10 mouse cellular contexts compared by ENCODE assay signal in the genomic region with DNA sequence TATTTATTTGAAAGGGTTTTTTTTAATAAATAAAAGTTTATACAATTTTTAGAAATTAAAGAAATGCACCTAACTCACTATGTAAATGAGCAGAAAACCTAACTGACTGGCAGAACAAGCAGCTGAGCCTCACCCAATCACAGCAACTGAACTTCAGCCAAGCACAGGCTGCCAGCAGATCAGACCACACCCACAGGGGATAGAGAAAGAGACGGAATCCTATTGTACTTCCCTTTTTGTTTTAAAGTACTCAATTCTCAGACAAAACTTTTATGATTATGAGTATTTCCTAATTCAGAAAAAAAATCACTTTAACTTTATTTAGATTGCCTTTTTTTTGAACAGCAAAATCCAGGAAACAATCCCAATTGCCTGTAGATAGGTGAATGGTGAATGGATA. TPM values are rescaled to one million over a fixed set of nuclear protein-coding genes. Genes with fewer than 3 reads are reported as not detected.
DNase-seq lines count a peak whose midpoint lies in the region; ATAC-seq and TF ChIP-seq lines count a peak whose summit lies in the region.
"Had no signal": no experiment of that assay in that cellular context is flagged by ENCODE, and none has a peak within 500 bp of the region (broad histone marks: within the 10 kb centered on the region; RNA-seq: fewer than 3 reads in every experiment).

No protein-coding gene starts in this region.

- 0 out of 2 replicates have a peak overlapping the region, but pooled peaks have one; percentile 26 for H3K27ac ChIP-seq in hindbrain, embryonic 15.5 days (replicated peaks)
- no peak overlapping the region for H3K27ac ChIP-seq in hindbrain, embryonic 10.5 days
- H3K27ac ChIP-seq in liver, postnatal 0 days (ENCODE audit: low read depth) = no peak overlapping the region
- H3K27ac ChIP-seq in limb, embryonic 10.5 days = no peak overlapping the region

- peaks cover 36% of the 10 kb centered on the region for H3K4me1 ChIP-seq in hindbrain, embryonic 15.5 days (replicated peaks)
- peaks cover 58% of the 10 kb centered on the region for H3K4me1 ChIP-seq in hindbrain, embryonic 10.5 days (replicated peaks)
- no peaks in the 10 kb centered on the region for H3K4me1 ChIP-seq in liver, postnatal 0 days (ENCODE audit: insufficient read depth)
- H3K4me1 ChIP-seq in limb, embryonic 10.5 days = no peaks in the 10 kb centered on the region

- no peak for ATAC-seq in hindbrain, embryonic 15.5 days (ENCODE audit: low FRiP score, low read depth)
- ATAC-seq in liver, postnatal 0 days = peak; percentile 53; the same call in 1 of the 2 replicates

- H3K9me3 ChIP-seq in hindbrain, embryonic 15.5 days = no peaks in the 10 kb centered on the region
- peaks cover 3% of the 10 kb centered on the region; the same call in 1 of the 2 replicates for H3K9me3 ChIP-seq in hindbrain, embryonic 10.5 days
- no peaks in the 10 kb centered on the region for H3K9me3 ChIP-seq in liver, postnatal 0 days (ENCODE audit: low read length)
- H3K9me3 ChIP-seq in limb, embryonic 10.5 days (replicated peaks) = no peaks in the 10 kb centered on the region
- H3K9me3 ChIP-seq: megakaryocyte, embryonic 14.5 days had no signal

- H3K9ac ChIP-seq in hindbrain, embryonic 15.5 days = no peak overlapping the region
- H3K9ac ChIP-seq in liver, postnatal 0 days (replicated peaks) = no peak overlapping the region

- DNase-seq in hindbrain, embryonic 10.5 days (ENCODE audit: low spot score) = no peak
- peak; percentile 48 for DNase-seq in CD4-positive, CD25-positive, alpha-beta regulatory T cell, adult 2 months (ENCODE audit: low read depth, low spot score)
- DNase-seq in adipocyte (ENCODE audit: low spot score) = peak; percentile 14
- DNase-seq in liver, postnatal 0 days = peak; percentile 26
- DNase-seq in frontal cortex, adult 2 months (ENCODE audit: extremely low spot score in 1 of 2, low spot score in 1 of 2) = no peak
- no peak for DNase-seq in retina, embryonic 14.5 days (ENCODE audit: low spot score)
- DNase-seq in limb, embryonic 10.5 days (ENCODE audit: low spot score) = no peak
- DNase-seq: right cerebral cortex, postnatal 25 days had no signal

- H3K4me2 ChIP-seq in hindbrain, embryonic 15.5 days = no peak overlapping the region
- H3K4me2 ChIP-seq in liver, postnatal 0 days (ENCODE audit: low read depth, low read length) = no peak overlapping the region

- no peaks in the 10 kb centered on the region for H3K27me3 ChIP-seq in hindbrain, embryonic 15.5 days
- H3K27me3 ChIP-seq in hindbrain, embryonic 10.5 days (ENCODE audit: insufficient read depth, poor library complexity, severe bottlenecking) = no peaks in the 10 kb centered on the region
- H3K27me3 ChIP-seq in liver, postnatal 0 days (ENCODE audit: insufficient read depth, low read length) = no peaks in the 10 kb centered on the region
- H3K27me3 ChIP-seq in limb, embryonic 10.5 days (ENCODE audit: low read depth, poor library complexity, severe bottlenecking) = no peaks in the 10 kb centered on the region
- H3K27me3 ChIP-seq: megakaryocyte, embryonic 14.5 days had no signal

- no peak overlapping the region for H3K4me3 ChIP-seq in hindbrain, embryonic 15.5 days
- no peak overlapping the region for H3K4me3 ChIP-seq in hindbrain, embryonic 10.5 days
- no peak overlapping the region for H3K4me3 ChIP-seq in liver, postnatal 0 days (ENCODE audit: low read depth, low read length)
- H3K4me3 ChIP-seq in limb, embryonic 10.5 days = no peak overlapping the region
- H3K4me3 ChIP-seq: megakaryocyte, embryonic 14.5 days had no signal

- TF ChIP-seq EP300 in liver, postnatal 0 days (IDR thresholded peaks at IDR 0.05; ENCODE audit: low read depth) = no peak

- H3K36me3 ChIP-seq in hindbrain, embryonic 15.5 days = peaks cover 3% of the 10 kb centered on the region; the same call in 1 of the 2 replicates
- peaks cover 24% of the 10 kb centered on the region for H3K36me3 ChIP-seq in hindbrain, embryonic 10.5 days
- peaks cover 10% of the 10 kb centered on the region; the same call in 1 of the 2 replicates for H3K36me3 ChIP-seq in liver, postnatal 0 days (replicated peaks; ENCODE audit: insufficient read depth, low read length)
- H3K36me3 ChIP-seq in limb, embryonic 10.5 days = peaks cover 36% of the 10 kb centered on the region

- no peak for TF ChIP-seq CTCF in liver, postnatal 0 days (IDR thresholded peaks at IDR 0.05; ENCODE audit: low read depth)

- WGBS in hindbrain, embryonic 15.5 days = 15% methylated on average over 1 of the region's 1 CpGs
- 51% methylated on average over 1 of the region's 1 CpGs for WGBS in hindbrain, embryonic 10.5 days
- 18% methylated on average over 1 of the region's 1 CpGs for WGBS in liver, postnatal 0 days (ENCODE audit: insufficient replicate concordance)
- 80% methylated on average over 1 of the region's 1 CpGs for WGBS in limb, embryonic 10.5 days

RNA-seq across cellular contexts. Expression of a gene that starts 29.5 kb away (rescaled TPM):
- polyA plus RNA-seq in hindbrain, embryonic 15.5 days (2015; fragmentation: Nextera tagmentation; extraction: Ambion mirVana) = 141 and 145 TPM in 2 replicates
- 212 and 247 TPM in 2 replicates for polyA plus RNA-seq in hindbrain, embryonic 10.5 days (2016; fragmentation: Nextera tagmentation; extraction: Ambion mirVana)
- polyA plus RNA-seq in liver, postnatal 0 days (2015; fragmentation: Nextera tagmentation; extraction: Ambion mirVana) = 13.7 and 15.4 TPM in 2 replicates
- polyA plus RNA-seq in frontal cortex, adult 2 months (2012; rRNA removed) = 160 and 168 TPM in 2 replicates
- polyA plus RNA-seq in limb, embryonic 10.5 days (2016; fragmentation: Nextera tagmentation; extraction: Ambion mirVana) = 136 and 140 TPM in 2 replicates

Comparison
In these comparisons a context has a peak if more than half of its experiments do, and no peak if none do; other contexts are left out.
1. DNase-seq: peak in CD4-positive, CD25-positive, alpha-beta regulatory T cell, adult 2 months (single experiment), adipocyte (single experiment) and liver, postnatal 0 days (single experiment); none in hindbrain, embryonic 10.5 days (single experiment), frontal cortex, adult 2 months (0 of 2), retina, embryonic 14.5 days (single experiment) and limb, embryonic 10.5 days (single experiment).